Mouse (Mus musculus) CH12.LX (cell line): ENCODE results near the gene 9930022D16Rik.

Source experiments
- CTCF ChIP-seq, 2 experiments: IDR thresholded peaks in 1 of 2; conservative IDR thresholded peaks in 1 of 2; 2 replicates each; pipeline ENCODE4 v1.5.1; 2011 to 2012; ENCODE audit warnings: low read depth in 2 of 2, low read length in 2 of 2, improper control_type of control experiment in 1 of 2, inconsistent platforms in 1 of 2, mild to moderate bottlenecking in 1 of 2, moderate library complexity in 1 of 2
- EP300 ChIP-seq: IDR thresholded peaks from 2 replicates; pipeline ENCODE4 v1.6.1; 2011; ENCODE audit warnings: low read length, improper control_type of control experiment
- MAX ChIP-seq: IDR thresholded peaks from 2 replicates; pipeline ENCODE4 v1.6.1; 2011; ENCODE audit warnings: low read length, improper control_type of control experiment
- MEF2A ChIP-seq: IDR thresholded peaks from 2 replicates; pipeline ENCODE4 v1.6.1; 2014; ENCODE audit warnings: low read depth, mild to moderate bottlenecking, inconsistent platforms, low read length, improper control_type of control experiment, borderline replicate concordance
- MYC ChIP-seq: IDR thresholded peaks from 2 replicates; pipeline ENCODE4 v1.6.1; 2011; ENCODE audit warnings: low read depth, mild to moderate bottlenecking, improper control_type of control experiment, low read length
- POLR2A ChIP-seq: IDR thresholded peaks from 2 replicates; pipeline ENCODE4 v1.6.1; 2011; ENCODE audit warnings: low read depth, mild to moderate bottlenecking, improper control_type of control experiment, low read length
- USF1 ChIP-seq: IDR thresholded peaks from 2 replicates; pipeline ENCODE4 v1.6.1; 2014; ENCODE audit warnings: low read depth, mild to moderate bottlenecking, inconsistent platforms, low read length, improper control_type of control experiment

DNA sequence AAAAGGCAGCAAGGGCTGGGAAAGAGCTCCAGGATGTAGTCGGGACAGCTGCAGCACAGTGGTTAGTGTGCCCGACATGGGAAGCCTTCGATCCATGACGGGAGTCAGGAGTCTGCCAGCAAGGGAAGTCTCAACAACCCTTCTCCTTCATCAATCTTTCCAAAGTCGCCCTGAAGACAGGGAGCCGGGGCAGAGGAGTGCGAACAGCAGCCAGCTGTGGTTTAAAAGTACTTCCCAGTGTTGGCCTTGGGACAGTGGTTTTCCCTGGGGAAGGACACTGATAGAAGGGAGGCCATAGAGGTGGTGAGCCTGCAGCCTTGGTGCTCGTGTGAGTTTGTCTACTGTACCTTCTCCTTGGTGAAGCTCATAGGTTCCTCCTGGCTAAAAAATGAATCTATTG lies 53.3 kb downstream of the 9930022D16Rik start:
- TF ChIP-seq MAX = no peak
- TF ChIP-seq CTCF (conservative IDR thresholded peaks at IDR 0.05 in 1 of 2, IDR thresholded peaks at IDR 0.05 in 1 of 2; ENCODE audit: low read depth in 2 of 2, low read length in 2 of 2) = no peak
- TF ChIP-seq POLR2A = no peak
- no peak for TF ChIP-seq USF1
- no peak for TF ChIP-seq MYC
- TF ChIP-seq EP300 = no peak
- no peak for TF ChIP-seq MEF2A
